Mouse (Mus musculus): ENCODE results near the gene Prnp. TPM values are rescaled to one million over a fixed set of nuclear protein-coding genes. Genes with fewer than 3 reads are reported as not detected.

The Prnp gene
- polyA plus RNA-seq, 1 experiment from 2014 or later = 27.7 TPM

GRCm38 (mm10) chr2:131949767-131950597 lies 40.3 kb downstream of the Prnp start:
- 41% methylated on average over 9 of the region's 9 CpGs for WGBS (ENCODE audit: insufficient replicate concordance)
- Histone ChIP-seq H3K4me3 (ENCODE audit: low read depth, low read length) (no peak overlapping the region), H3K9me3 (replicated peaks; ENCODE audit: control insufficient read depth, low read length) (no peaks in the 10 kb centered on the region), H3K9ac (ENCODE audit: low read depth, low read length) (no peak overlapping the region), H3K36me3 (ENCODE audit: control insufficient read depth, insufficient read depth) (no peaks in the 10 kb centered on the region), H3K4me2 (ENCODE audit: low read depth, low read length) (no peak overlapping the region), H3K27me3 (ENCODE audit: control insufficient read depth, insufficient read depth, low read depth, low read length) (peaks cover 22% of the 10 kb centered on the region), H3K4me1 (ENCODE audit: control insufficient read depth, low read depth, low read length) (peaks cover 2% of the 10 kb centered on the region; the same call in 1 of the 2 replicates), H3K27ac (ENCODE audit: low read length) (no peak overlapping the region)
- ATAC-seq (ENCODE audit: low read depth) = no peak

- H3K4me1 ChIP-seq (ENCODE audit: control insufficient read depth, low read depth, low read length) = peaks cover 4% of the 10 kb centered on the region; the same call in 1 of the 2 replicates
- 6% methylated on average over 11 of the region's 11 CpGs for WGBS (ENCODE audit: insufficient replicate concordance)
- no peak within 1 kb of the TSS for H3K4me2 ChIP-seq (ENCODE audit: low read depth, low read length)
- no peak within 1 kb of the TSS for H3K9ac ChIP-seq (ENCODE audit: low read depth, low read length)
- H3K27ac ChIP-seq (ENCODE audit: low read length) = no peak within 1 kb of the TSS
- H3K9me3 ChIP-seq (replicated peaks; ENCODE audit: control insufficient read depth, low read length) = no peaks in the 10 kb centered on the region
- H3K27me3 ChIP-seq (ENCODE audit: control insufficient read depth, insufficient read depth, low read depth, low read length) = peaks cover 22% of the 10 kb centered on the region
- H3K36me3 ChIP-seq (ENCODE audit: control insufficient read depth, insufficient read depth) = no peaks in the 10 kb centered on the region
- no peak for ATAC-seq (ENCODE audit: low read depth)
- H3K4me3 ChIP-seq (ENCODE audit: low read depth, low read length) = no peak within 1 kb of the TSS
These were observed 40.9 kb downstream of the Prnp start, which contains the start of gene Prnd for GRCm38 (mm10) chr2:131950598-131951095. TSS of gene Prnd (plus strand) at chr2:131950861.

GRCm38 (mm10) chr2:131952456-131952855 lies 42.7 kb downstream of the Prnp start:
- H3K4me1 ChIP-seq (ENCODE audit: control insufficient read depth, low read depth, low read length) = peaks cover 4% of the 10 kb centered on the region; the same call in 1 of the 2 replicates
- peaks cover 22% of the 10 kb centered on the region for H3K27me3 ChIP-seq (ENCODE audit: control insufficient read depth, insufficient read depth, low read depth, low read length)
- WGBS (ENCODE audit: insufficient replicate concordance) = 42% methylated on average over 2 of the region's 2 CpGs
- H3K4me2 ChIP-seq (ENCODE audit: low read depth, low read length) = no peak overlapping the region
- H3K9me3 ChIP-seq (replicated peaks; ENCODE audit: control insufficient read depth, low read length) = no peaks in the 10 kb centered on the region
- H3K4me3 ChIP-seq (ENCODE audit: low read depth, low read length) = no peak overlapping the region
- no peak overlapping the region for H3K27ac ChIP-seq (ENCODE audit: low read length)
- no peak for ATAC-seq (ENCODE audit: low read depth)
- no peaks in the 10 kb centered on the region for H3K36me3 ChIP-seq (ENCODE audit: control insufficient read depth, insufficient read depth)
- no peak overlapping the region for H3K9ac ChIP-seq (ENCODE audit: low read depth, low read length)

- Histone ChIP-seq H3K27me3 (ENCODE audit: control insufficient read depth, insufficient read depth, low read depth, low read length) (peaks cover 22% of the 10 kb centered on the region), H3K27ac (ENCODE audit: low read length) (no peak overlapping the region), H3K9me3 (replicated peaks; ENCODE audit: control insufficient read depth, low read length) (no peaks in the 10 kb centered on the region), H3K4me2 (ENCODE audit: low read depth, low read length) (no peak overlapping the region), H3K4me1 (ENCODE audit: control insufficient read depth, low read depth, low read length) (peaks cover 4% of the 10 kb centered on the region; the same call in 1 of the 2 replicates), H3K36me3 (ENCODE audit: control insufficient read depth, insufficient read depth) (no peaks in the 10 kb centered on the region), H3K9ac (ENCODE audit: low read depth, low read length) (no peak overlapping the region), H3K4me3 (ENCODE audit: low read depth, low read length) (no peak overlapping the region)
- WGBS (ENCODE audit: insufficient replicate concordance) = 15% methylated on average over 29 of the region's 29 CpGs
- no peak for ATAC-seq (ENCODE audit: low read depth)
These were observed 43.3 kb downstream of the Prnp start for GRCm38 (mm10) chr2:131952961-131953538.

GRCm38 (mm10) chr2:131953711-131954110 lies 44.0 kb downstream of the Prnp start:
- WGBS (ENCODE audit: insufficient replicate concordance) = 68% methylated on average over 4 of the region's 4 CpGs
- no peak overlapping the region for H3K9ac ChIP-seq (ENCODE audit: low read depth, low read length)
- no peaks in the 10 kb centered on the region for H3K36me3 ChIP-seq (ENCODE audit: control insufficient read depth, insufficient read depth)
- H3K4me3 ChIP-seq (ENCODE audit: low read depth, low read length) = no peak overlapping the region
- no peak for ATAC-seq (ENCODE audit: low read depth)
- no peak overlapping the region for H3K4me2 ChIP-seq (ENCODE audit: low read depth, low read length)
- H3K27ac ChIP-seq (ENCODE audit: low read length) = no peak overlapping the region
- H3K27me3 ChIP-seq (ENCODE audit: control insufficient read depth, insufficient read depth, low read depth, low read length) = peaks cover 22% of the 10 kb centered on the region
- H3K4me1 ChIP-seq (ENCODE audit: control insufficient read depth, low read depth, low read length) = peaks cover 4% of the 10 kb centered on the region; the same call in 1 of the 2 replicates
- no peaks in the 10 kb centered on the region for H3K9me3 ChIP-seq (replicated peaks; ENCODE audit: control insufficient read depth, low read length)

GRCm38 (mm10) chr2:131954835-131955234 lies 45.1 kb downstream of the Prnp start:
- Histone ChIP-seq H3K27ac (ENCODE audit: low read length) (no peak overlapping the region), H3K4me1 (ENCODE audit: control insufficient read depth, low read depth, low read length) (peaks cover 4% of the 10 kb centered on the region; the same call in 1 of the 2 replicates), H3K9ac (ENCODE audit: low read depth, low read length) (no peak overlapping the region), H3K9me3 (replicated peaks; ENCODE audit: control insufficient read depth, low read length) (no peaks in the 10 kb centered on the region), H3K4me3 (ENCODE audit: low read depth, low read length) (peak overlapping the region; percentile 34), H3K4me2 (ENCODE audit: low read depth, low read length) (peak overlapping the region; percentile 58), H3K27me3 (ENCODE audit: control insufficient read depth, insufficient read depth, low read depth, low read length) (peaks cover 19% of the 10 kb centered on the region), H3K36me3 (ENCODE audit: control insufficient read depth, insufficient read depth) (no peaks in the 10 kb centered on the region)
- 50% methylated on average over 9 of the region's 9 CpGs for WGBS (ENCODE audit: insufficient replicate concordance)
- no peak for ATAC-seq (ENCODE audit: low read depth)

GRCm38 (mm10) chr2:131955264-131955663 lies 45.5 kb downstream of the Prnp start:
- H3K36me3 ChIP-seq (ENCODE audit: control insufficient read depth, insufficient read depth) = no peaks in the 10 kb centered on the region
- H3K4me2 ChIP-seq (ENCODE audit: low read depth, low read length) = peak overlapping the region; percentile 58
- H3K4me1 ChIP-seq (ENCODE audit: control insufficient read depth, low read depth, low read length) = peaks cover 4% of the 10 kb centered on the region; the same call in 1 of the 2 replicates
- no peak for ATAC-seq (ENCODE audit: low read depth)
- WGBS (ENCODE audit: insufficient replicate concordance) = 3% methylated on average over 17 of the region's 17 CpGs
- peaks cover 19% of the 10 kb centered on the region for H3K27me3 ChIP-seq (ENCODE audit: control insufficient read depth, insufficient read depth, low read depth, low read length)
- H3K27ac ChIP-seq (ENCODE audit: low read length) = no peak overlapping the region
- H3K9ac ChIP-seq (ENCODE audit: low read depth, low read length) = no peak overlapping the region
- no peaks in the 10 kb centered on the region for H3K9me3 ChIP-seq (replicated peaks; ENCODE audit: control insufficient read depth, low read length)
- H3K4me3 ChIP-seq (ENCODE audit: low read depth, low read length) = peak overlapping the region; percentile 34

GRCm38 (mm10) chr2:131956336-131957256 lies 46.9 kb downstream of the Prnp start:
- ATAC-seq (ENCODE audit: low read depth) = no peak

More at GRCm38 (mm10) chr2:131956336-131957256, 46.9 kb downstream of the Prnp start:
- no peaks in the 10 kb centered on the region for H3K9me3 ChIP-seq (replicated peaks; ENCODE audit: control insufficient read depth, low read length)
- H3K9ac ChIP-seq (ENCODE audit: low read depth, low read length) = no peak overlapping the region
- H3K4me3 ChIP-seq (ENCODE audit: low read depth, low read length) = no peak overlapping the region
- peaks cover 19% of the 10 kb centered on the region for H3K27me3 ChIP-seq (ENCODE audit: control insufficient read depth, insufficient read depth, low read depth, low read length)
- no peaks in the 10 kb centered on the region for H3K36me3 ChIP-seq (ENCODE audit: control insufficient read depth, insufficient read depth)
- WGBS (ENCODE audit: insufficient replicate concordance) = 64% methylated on average over 7 of the region's 7 CpGs
- no peak overlapping the region for H3K27ac ChIP-seq (ENCODE audit: low read length)
- H3K4me1 ChIP-seq (ENCODE audit: control insufficient read depth, low read depth, low read length) = peaks cover 4% of the 10 kb centered on the region; the same call in 1 of the 2 replicates
- no peak overlapping the region for H3K4me2 ChIP-seq (ENCODE audit: low read depth, low read length)
